Mouse (Mus musculus) midbrain, postnatal 0 days (tissue): ENCODE results near the gene Smtnl2. TPM values are rescaled to one million over a fixed set of nuclear protein-coding genes. Genes with fewer than 3 reads are reported as not detected.
A peak's percentile ranks its signal among the peaks of the same experiment; 100 is the strongest.

Experiments used
- ATAC-seq: fragments of 200-750 bp; cut with Nextera tagmentation; 2 replicates; pipeline ENCODE4 v1.8.0; 2017; ENCODE audit warnings: moderate number of reproducible peaks, mild to moderate bottlenecking, moderate TSS enrichment, moderate library complexity; ENCODE audit not compliant: low FRiP score
- DNase-seq: peaks from one replicate; pipeline ENCODE4 v3.0.0-alpha.2; 2015; ENCODE audit warnings: low spot score
- H3K27ac ChIP-seq: fragments of 300-500 bp; sonication (generic); 2 replicates; pipeline ENCODE4 v1.5.1; 2014; ENCODE audit warnings: low read depth, mild to moderate bottlenecking, low read length, mixed read lengths
- H3K27me3 ChIP-seq: fragments of 300-500 bp; sonication (generic); 2 replicates; pipeline ENCODE4 v1.6.1; 2014; ENCODE audit warnings: low read length, control low read depth, mixed read lengths; ENCODE audit not compliant: insufficient read depth
- H3K36me3 ChIP-seq: fragments of 300-500 bp; sonication (generic); 2 replicates; pipeline ENCODE4 v1.6.1; 2014; ENCODE audit warnings: low read length, control low read depth, mixed read lengths; ENCODE audit not compliant: insufficient read depth
- H3K4me1 ChIP-seq: fragments of 300-500 bp; sonication (generic); 2 replicates; pipeline ENCODE4 v1.6.1; 2014; ENCODE audit warnings: mild to moderate bottlenecking, control low read depth, antibody characterized with exemption, low read length, mixed read lengths; ENCODE audit not compliant: insufficient read depth
- H3K4me2 ChIP-seq: fragments of 300-500 bp; sonication (generic); 2 replicates; pipeline ENCODE4 v1.6.1; 2014; ENCODE audit warnings: low read depth, mild to moderate bottlenecking, low read length, mixed read lengths; ENCODE audit not compliant: poor library complexity, severe bottlenecking
- H3K4me3 ChIP-seq: fragments of 300-500 bp; sonication (generic); 2 replicates; pipeline ENCODE4 v1.5.1; 2014; ENCODE audit warnings: low read depth, mild to moderate bottlenecking, low read length, moderate library complexity
- H3K9ac ChIP-seq: fragments of 300-500 bp; sonication (generic); replicated peaks from 2 replicates; pipeline ENCODE4 v1.6.1; 2014; ENCODE audit warnings: mild to moderate bottlenecking, low read length, moderate library complexity, mixed read lengths; ENCODE audit not compliant: poor library complexity, severe bottlenecking
- H3K9me3 ChIP-seq: fragments of 300-500 bp; sonication (generic); 2 replicates; pipeline ENCODE4 v1.6.1; 2016; ENCODE audit warnings: low read length, control low read depth
- CTCF ChIP-seq: IDR thresholded peaks from 2 replicates; pipeline ENCODE4 v1.5.1; 2016; ENCODE audit warnings: antibody characterized with exemption, mild to moderate bottlenecking
- WGBS: fragments of 180-500 bp; shearing (Covaris S2); extraction: QIAGEN DNeasy Blood & Tissue Kit; methylation state at CpG from one replicate; pipeline ENCODE4 v1.1.7; 2014; 5-methylcytosine and 5-hydroxymethylcytosine counted together
- polyA plus RNA-seq: library from polyadenylated mRNA; unstranded; fragments of >200 nt; fragmentation: Nextera tagmentation; extraction: Ambion mirVana; gene quantifications from 2 replicates; pipeline ENCODE4 v1.2.1, GENCODE M21; 2015
- total RNA-seq: library from RNA; depleted of rRNA; stranded (reverse); fragments of >200 nt; gene quantifications from 2 replicates; pipeline ENCODE4 v1.2.3, GENCODE M21; 2014

The Smtnl2 gene
- total and polyA plus RNA-seq, 2 experiments from 2014 or later, result 13.3 to 18.6 TPM

DNA sequence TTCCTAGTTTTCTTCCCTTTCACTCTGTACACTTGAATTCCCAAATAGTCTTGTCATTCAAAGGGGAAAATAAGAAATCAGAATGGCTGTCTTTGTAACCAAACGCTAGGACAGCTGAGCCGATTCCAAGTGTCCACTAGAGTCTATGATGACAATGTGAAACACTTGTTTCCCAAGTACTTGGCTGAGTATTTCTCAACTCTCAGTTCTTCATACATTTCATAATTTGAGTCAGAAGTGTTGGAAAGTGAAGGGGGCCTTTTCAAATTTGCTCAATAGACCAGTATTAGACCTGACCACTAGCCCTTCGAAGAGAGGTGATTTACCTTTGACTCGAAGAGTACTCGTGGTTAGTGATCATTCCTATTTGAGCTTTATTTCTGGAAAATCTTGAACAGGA, 47.0 kb downstream of the Smtnl2 start:
- Histone ChIP-seq H3K4me2 (no peak overlapping the region), H3K36me3 (no peaks in the 10 kb centered on the region), H3K9ac (no peak overlapping the region), H3K27ac (no peak overlapping the region), H3K4me3 (no peak overlapping the region), H3K4me1 (no peaks in the 10 kb centered on the region), H3K27me3 (no peaks in the 10 kb centered on the region), H3K9me3 (no peaks in the 10 kb centered on the region)
- no peak for DNase-seq
- ATAC-seq, result no peak
- 97% methylated on average over 5 of the region's 5 CpGs for WGBS
- no peak for TF ChIP-seq CTCF

DNA sequence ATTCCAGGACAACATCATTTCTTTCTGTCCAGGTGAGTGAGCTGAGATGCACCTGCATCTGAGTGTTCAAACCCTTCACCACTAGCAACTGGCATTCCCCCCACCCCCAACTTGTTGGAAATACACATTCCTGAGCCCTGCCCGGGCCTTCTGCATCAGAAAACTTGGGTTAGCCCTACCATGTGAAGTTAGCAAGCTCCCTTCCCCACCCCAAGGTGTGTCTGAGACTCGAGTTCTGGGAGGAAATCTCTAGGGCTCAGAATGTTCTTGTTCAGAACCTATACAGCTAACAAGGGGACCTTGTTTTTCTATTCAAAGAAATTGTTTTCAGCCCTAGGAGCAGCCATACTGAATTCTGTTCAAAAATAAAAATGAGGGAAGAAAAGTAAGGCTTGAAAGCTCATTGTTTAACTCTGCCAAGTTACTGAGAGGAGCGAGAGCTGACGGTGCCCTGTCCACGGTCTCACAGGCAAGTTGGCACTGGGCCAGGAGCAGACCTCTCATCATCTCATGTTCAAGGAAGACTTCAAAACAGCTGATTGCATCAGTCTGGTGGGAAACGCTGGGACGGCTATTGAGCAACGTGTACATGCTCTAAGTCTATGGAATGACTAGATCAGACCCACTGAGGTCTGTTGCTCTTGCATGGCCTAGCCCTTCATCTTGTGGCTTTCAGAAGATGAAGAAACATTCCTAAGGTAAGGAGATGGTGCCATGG, 47.8 kb downstream of the Smtnl2 start:
- H3K27ac ChIP-seq, result no peak overlapping the region
- H3K4me2 ChIP-seq, result no peak overlapping the region
- ATAC-seq, result no peak
- no peak for DNase-seq
- H3K4me3 ChIP-seq, result no peak overlapping the region
- no peaks in the 10 kb centered on the region for H3K4me1 ChIP-seq
- TF ChIP-seq CTCF, result no peak
- WGBS, result 80% methylated on average over 8 of the region's 8 CpGs
- no peaks in the 10 kb centered on the region for H3K36me3 ChIP-seq
- H3K9ac ChIP-seq, result no peak overlapping the region
- H3K9me3 ChIP-seq, result no peaks in the 10 kb centered on the region
- H3K27me3 ChIP-seq, result no peaks in the 10 kb centered on the region

DNA sequence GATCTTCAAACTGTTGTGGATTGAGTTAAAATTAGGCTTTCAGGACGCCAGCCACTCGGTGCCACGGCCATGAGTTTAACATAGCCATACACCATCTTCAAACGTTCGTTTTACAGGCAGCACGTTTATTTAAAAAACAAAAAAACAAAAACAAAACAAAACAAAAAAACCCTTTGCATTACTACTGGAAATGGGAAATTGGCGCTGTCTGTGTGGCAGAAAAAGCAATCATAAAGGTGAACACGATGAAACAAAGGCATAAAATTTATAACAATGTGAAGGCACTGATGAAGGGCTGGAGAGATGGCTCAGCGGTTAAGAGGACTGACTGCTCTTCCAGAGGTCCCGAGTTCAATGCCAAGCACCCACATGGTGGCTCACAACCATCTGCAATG, 49.2 kb downstream of the Smtnl2 start, which contains the start of gene Tekt1:
Gene Tekt1 (minus strand): TSS at position 96 of the 395 bp plus-strand sequence.
- WGBS, result 30% methylated on average over 10 of the region's 10 CpGs
- H3K9me3 ChIP-seq, result no peaks in the 10 kb centered on the region
- H3K9ac ChIP-seq, result peak within 1 kb of the TSS; percentile 46; the same call in 1 of the 2 replicates
- TF ChIP-seq CTCF, result no peak
- H3K36me3 ChIP-seq, result no peaks in the 10 kb centered on the region
- DNase-seq (no peak), ATAC-seq (no peak)
- H3K4me2 ChIP-seq, result peak within 1 kb of the TSS; percentile 76
- H3K27me3 ChIP-seq, result no peaks in the 10 kb centered on the region
- H3K4me3 ChIP-seq, result peak within 1 kb of the TSS; percentile 42
- H3K4me1 ChIP-seq, result no peaks in the 10 kb centered on the region
- H3K27ac ChIP-seq, result peak within 1 kb of the TSS; percentile 13; the same call in 1 of the 2 replicates

DNA sequence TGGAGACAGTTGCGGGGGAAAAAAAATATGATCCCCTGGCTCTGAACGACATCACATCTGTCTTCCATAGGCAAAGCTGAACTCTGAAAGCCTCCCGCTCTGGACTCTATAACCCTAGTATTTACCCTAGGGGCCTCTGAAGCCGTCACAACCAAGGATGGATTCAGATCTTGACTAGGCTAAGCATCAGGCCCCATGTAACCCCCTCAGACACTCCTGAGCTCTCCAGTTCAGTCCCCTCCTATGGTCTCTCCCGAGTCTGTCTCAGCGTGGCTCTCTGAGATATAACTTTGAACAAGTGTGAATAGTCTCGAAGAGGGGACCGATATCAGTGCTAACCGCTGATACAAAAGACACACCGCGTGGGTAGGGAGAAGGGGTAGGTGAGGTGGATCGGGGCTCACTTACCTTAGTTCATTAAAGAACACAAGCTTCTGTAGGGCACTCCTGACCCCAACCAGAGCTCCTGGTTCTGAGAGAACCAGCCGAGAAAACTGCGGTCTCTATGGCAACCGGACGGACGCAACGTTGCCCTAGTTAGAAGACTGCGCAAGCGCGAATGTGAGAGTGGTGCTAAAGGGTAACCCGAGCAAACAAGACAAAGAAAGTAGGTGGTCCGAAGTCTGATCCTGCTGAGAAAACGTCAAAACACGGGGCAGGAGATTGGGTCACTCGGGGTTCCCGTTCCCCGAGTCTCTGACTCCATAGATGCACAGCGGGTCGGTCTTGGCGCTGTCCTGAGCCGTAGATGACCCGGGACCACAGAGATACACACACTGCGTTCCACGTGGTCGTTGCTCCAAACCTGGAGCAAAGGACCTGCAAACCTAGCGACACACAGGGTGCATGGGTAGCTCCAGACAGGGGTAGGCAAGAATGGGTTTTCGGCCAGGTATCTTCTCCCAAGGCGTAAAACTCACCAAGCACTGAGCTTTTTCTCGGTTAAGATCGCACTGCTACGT, 49.8 kb downstream of the Smtnl2 start:
- Histone ChIP-seq H3K4me3 (peak overlapping the region; percentile 42), H3K27me3 (no peaks in the 10 kb centered on the region), H3K9me3 (no peaks in the 10 kb centered on the region), H3K9ac (peak overlapping the region; percentile 46; the same call in 1 of the 2 replicates), H3K36me3 (no peaks in the 10 kb centered on the region), H3K4me1 (no peaks in the 10 kb centered on the region), H3K27ac (peak overlapping the region; percentile 13; the same call in 1 of the 2 replicates), H3K4me2 (peak overlapping the region; percentile 76)
- 7% methylated on average over 42 of the region's 42 CpGs for WGBS
- peak; percentile 94 for DNase-seq
- no peak for TF ChIP-seq CTCF
- peak; percentile 88 for ATAC-seq

DNA sequence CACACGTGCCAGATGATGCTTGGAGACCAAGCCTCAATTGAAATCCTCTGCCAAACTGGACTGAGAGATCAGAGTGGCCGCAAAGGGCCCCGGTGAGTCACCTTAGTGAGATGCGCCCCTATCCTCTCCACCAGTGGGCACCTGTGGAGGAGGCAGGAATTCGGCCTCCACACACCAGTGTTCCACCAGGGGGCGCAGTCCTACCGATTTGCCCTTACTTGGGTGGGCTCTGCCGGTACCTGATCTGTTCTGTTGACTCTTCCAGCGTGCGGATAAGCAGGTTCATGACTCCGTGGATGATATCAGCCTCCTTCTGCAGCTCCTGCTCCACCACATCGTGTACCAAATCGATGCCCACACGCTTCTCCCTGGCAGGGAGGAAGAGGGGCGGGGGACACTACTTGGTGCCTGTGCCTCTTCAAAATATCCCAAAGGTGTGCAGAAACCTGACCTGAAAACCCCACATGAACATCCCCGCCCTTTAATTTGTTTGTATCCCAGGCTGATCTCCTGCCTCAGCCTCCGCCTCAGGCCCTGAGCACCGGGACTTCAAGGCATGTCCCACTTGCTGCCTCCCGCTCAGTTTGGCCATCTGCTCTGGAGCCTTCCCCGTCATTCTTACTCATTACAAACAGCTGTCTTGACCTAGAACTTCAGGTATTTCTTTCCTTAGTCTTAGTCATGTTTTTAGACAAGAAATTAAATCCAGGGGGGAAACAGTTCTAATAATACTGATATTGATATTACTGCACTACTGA, 56.4 kb downstream of the Smtnl2 start:
- Histone ChIP-seq H3K27ac (no peak overlapping the region), H3K9ac (no peak overlapping the region), H3K4me1 (no peaks in the 10 kb centered on the region), H3K4me2 (no peak overlapping the region), H3K9me3 (no peaks in the 10 kb centered on the region), H3K4me3 (no peak overlapping the region), H3K27me3 (no peaks in the 10 kb centered on the region), H3K36me3 (no peaks in the 10 kb centered on the region)
- WGBS, result 26% methylated on average over 20 of the region's 20 CpGs
- DNase-seq, result peak; percentile 66
- no peak for ATAC-seq
- TF ChIP-seq CTCF, result peak; percentile 81
